Mouse (Mus musculus) hindbrain, embryonic 12.5 days (tissue): ENCODE results near the gene Dnajc6. TPM values are rescaled to one million over a fixed set of nuclear protein-coding genes. Genes with fewer than 3 reads are reported as not detected.

Experiments
- ATAC-seq: fragments of 200-750 bp; cut with Nextera tagmentation; 2 replicates; pipeline ENCODE4 v1.8.0; 2017; ENCODE audit warnings: moderate TSS enrichment; ENCODE audit not compliant: low FRiP score
- H3K27ac ChIP-seq: fragments of 300-500 bp; sonication (generic); 2 replicates; pipeline ENCODE4 v1.5.1; 2016; ENCODE audit warnings: mild to moderate bottlenecking
- H3K27me3 ChIP-seq: fragments of 300-500 bp; sonication (generic); 2 replicates; pipeline ENCODE4 v1.6.1; 2016; ENCODE audit warnings: mild to moderate bottlenecking
- H3K36me3 ChIP-seq: fragments of 300-500 bp; sonication (generic); 2 replicates; pipeline ENCODE4 v1.6.1; 2016; ENCODE audit warnings: mild to moderate bottlenecking
- H3K4me1 ChIP-seq: fragments of 300-500 bp; sonication (generic); 2 replicates; pipeline ENCODE4 v1.6.1; 2016
- H3K4me2 ChIP-seq: fragments of 300-500 bp; sonication (generic); replicated peaks from 2 replicates; pipeline ENCODE4 v1.6.1; 2016; ENCODE audit warnings: mild to moderate bottlenecking
- H3K4me3 ChIP-seq: fragments of 300-500 bp; sonication (generic); 2 replicates; pipeline ENCODE4 v1.5.1; 2016; ENCODE audit warnings: mild to moderate bottlenecking
- H3K9ac ChIP-seq: fragments of 300-500 bp; sonication (generic); 2 replicates; pipeline ENCODE4 v1.6.1; 2016; ENCODE audit warnings: mild to moderate bottlenecking, moderate library complexity
- H3K9me3 ChIP-seq: fragments of 300-500 bp; sonication (generic); replicated peaks from 2 replicates; pipeline ENCODE4 v1.6.1; 2016; ENCODE audit warnings: mild to moderate bottlenecking
- WGBS: fragments of 180-500 bp; shearing (Covaris S2); methylation state at CpG from one replicate; pipeline ENCODE4 v1.1.7; 2016; 5-methylcytosine and 5-hydroxymethylcytosine counted together
- polyA plus RNA-seq: library from polyadenylated mRNA; unstranded; fragments of >200 nt; fragmentation: Nextera tagmentation; extraction: Ambion mirVana; gene quantifications from 2 replicates; pipeline ENCODE4 v1.2.1, GENCODE M21; 2016

The Dnajc6 gene
- polyA plus RNA-seq, 1 experiment from 2014 or later, result 15.3 TPM

GRCm38 (mm10) chr4:101470543-101470942, 25.9 kb upstream of the Dnajc6 start:
- no peak overlapping the region for H3K27ac ChIP-seq
- WGBS, result 67% methylated on average over 5 of the region's 5 CpGs
- no peak overlapping the region for H3K9ac ChIP-seq
- no peaks in the 10 kb centered on the region for H3K9me3 ChIP-seq
- ATAC-seq, result no peak
- no peaks in the 10 kb centered on the region for H3K36me3 ChIP-seq
- no peak overlapping the region for H3K4me2 ChIP-seq
- H3K4me1 ChIP-seq, result no peaks in the 10 kb centered on the region
- H3K4me3 ChIP-seq, result no peak overlapping the region
- no peaks in the 10 kb centered on the region for H3K27me3 ChIP-seq

- H3K4me3 ChIP-seq, result no peak overlapping the region
- H3K27ac ChIP-seq, result no peak overlapping the region
- no peak for ATAC-seq
- no peaks in the 10 kb centered on the region for H3K27me3 ChIP-seq
- 89% methylated on average over 3 of the region's 3 CpGs for WGBS
- H3K9me3 ChIP-seq, result no peaks in the 10 kb centered on the region
- no peak overlapping the region for H3K9ac ChIP-seq
- no peak overlapping the region for H3K4me2 ChIP-seq
- H3K4me1 ChIP-seq, result no peaks in the 10 kb centered on the region
- no peaks in the 10 kb centered on the region for H3K36me3 ChIP-seq
Observed at GRCm38 (mm10) chr4:101472767-101473166, 23.7 kb upstream of the Dnajc6 start.

GRCm38 (mm10) chr4:101490320-101490917, 6.0 kb upstream of the Dnajc6 start:
- no peaks in the 10 kb centered on the region for H3K9me3 ChIP-seq
- H3K9ac ChIP-seq, result no peak overlapping the region
- no peaks in the 10 kb centered on the region for H3K36me3 ChIP-seq
- no peak for ATAC-seq
- 94% methylated on average over 8 of the region's 8 CpGs for WGBS
- no peak overlapping the region for H3K4me2 ChIP-seq
- no peak overlapping the region for H3K27ac ChIP-seq
- H3K4me1 ChIP-seq, result no peaks in the 10 kb centered on the region
- no peak overlapping the region for H3K4me3 ChIP-seq
- H3K27me3 ChIP-seq, result peaks cover 3% of the 10 kb centered on the region; the same call in 1 of the 2 replicates

GRCm38 (mm10) chr4:101491704-101492103, 4.7 kb upstream of the Dnajc6 start:
- H3K4me2 ChIP-seq, result no peak overlapping the region
- H3K36me3 ChIP-seq, result no peaks in the 10 kb centered on the region
- no peak overlapping the region for H3K9ac ChIP-seq
- no peaks in the 10 kb centered on the region for H3K9me3 ChIP-seq
- peaks cover 15% of the 10 kb centered on the region for H3K27me3 ChIP-seq
- H3K4me3 ChIP-seq, result no peak overlapping the region
- H3K27ac ChIP-seq, result no peak overlapping the region
- ATAC-seq, result no peak
- WGBS, result 87% methylated on average over 6 of the region's 6 CpGs
- peaks cover 7% of the 10 kb centered on the region for H3K4me1 ChIP-seq

DNA sequence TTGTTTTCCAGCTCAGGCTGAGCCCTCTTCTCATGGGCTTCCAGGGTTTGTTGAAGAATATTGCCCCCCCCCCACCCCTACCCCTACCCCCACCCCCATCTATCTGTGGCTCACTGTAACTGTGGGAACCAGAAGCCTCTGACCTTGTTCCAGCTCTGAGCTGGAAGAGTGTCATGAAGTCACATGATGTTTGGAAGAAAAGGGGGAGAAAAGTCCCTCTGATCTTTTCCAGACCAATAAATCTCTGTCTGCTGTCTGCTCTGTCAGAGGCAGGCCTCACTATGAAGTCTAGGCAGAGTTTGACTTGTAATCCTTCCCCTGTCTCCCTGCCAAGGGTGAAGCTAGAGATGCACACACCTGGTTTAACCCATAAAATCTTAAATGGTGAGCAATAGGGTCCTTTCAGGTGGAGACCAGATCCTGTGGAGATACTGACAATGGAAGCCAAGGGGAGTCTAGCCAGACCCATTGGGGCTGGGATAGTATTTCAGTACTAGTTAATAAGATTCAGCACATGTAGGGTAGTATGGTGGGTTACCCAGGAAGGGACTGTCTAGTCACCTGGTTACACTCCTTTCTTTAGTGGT, 2.7 kb upstream of the Dnajc6 start:
- Histone ChIP-seq H3K9ac (no peak overlapping the region), H3K27me3 (peaks cover 32% of the 10 kb centered on the region), H3K4me2 (no peak overlapping the region), H3K36me3 (no peaks in the 10 kb centered on the region), H3K4me3 (no peak overlapping the region), H3K27ac (no peak overlapping the region), H3K4me1 (peaks cover 15% of the 10 kb centered on the region), H3K9me3 (no peaks in the 10 kb centered on the region)
- ATAC-seq, result no peak

GRCm38 (mm10) chr4:101496188-101496533, 287 bp upstream of the Dnajc6 start:
- 1% methylated on average over 28 of the region's 28 CpGs for WGBS
- Histone ChIP-seq H3K27me3 (peaks cover 38% of the 10 kb centered on the region), H3K9me3 (no peaks in the 10 kb centered on the region), H3K4me2 (peak overlapping the region; percentile 99), H3K4me3 (peak overlapping the region; percentile 67), H3K27ac (no peak overlapping the region), H3K36me3 (no peaks in the 10 kb centered on the region), H3K4me1 (peaks cover 15% of the 10 kb centered on the region), H3K9ac (peak overlapping the region; percentile 67)
- ATAC-seq, result peak; percentile 68

DNA sequence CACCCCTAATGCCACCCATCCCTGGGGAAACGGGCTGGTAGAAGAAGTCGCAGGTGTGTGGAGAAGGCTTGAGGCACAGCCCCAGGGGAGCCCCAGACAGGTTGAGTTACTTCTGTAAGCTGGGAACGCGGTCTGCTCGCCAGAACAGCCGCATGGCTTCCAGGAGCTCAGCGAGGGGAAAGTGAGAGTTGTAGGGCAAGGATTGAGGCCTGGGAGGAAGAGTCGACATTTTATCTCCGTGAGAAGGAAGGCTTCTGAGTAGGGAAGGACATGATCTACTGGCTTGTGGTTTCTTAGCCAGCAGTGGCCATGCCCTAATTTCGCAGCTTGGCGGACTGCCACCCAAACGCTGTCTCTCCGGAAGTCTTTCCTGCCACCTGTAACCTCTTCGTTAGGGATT, 888 bp downstream of the Dnajc6 start:
- no peaks in the 10 kb centered on the region for H3K36me3 ChIP-seq
- H3K9me3 ChIP-seq, result no peaks in the 10 kb centered on the region
- no peak for ATAC-seq
- 9% methylated on average over 14 of the region's 14 CpGs for WGBS
- peak overlapping the region; percentile 67; the same call in 1 of the 2 replicates for H3K4me3 ChIP-seq
- H3K27me3 ChIP-seq, result peaks cover 38% of the 10 kb centered on the region
- peaks cover 15% of the 10 kb centered on the region for H3K4me1 ChIP-seq
- peak overlapping the region; percentile 99 for H3K4me2 ChIP-seq
- no peak overlapping the region for H3K9ac ChIP-seq
- no peak overlapping the region for H3K27ac ChIP-seq

DNA sequence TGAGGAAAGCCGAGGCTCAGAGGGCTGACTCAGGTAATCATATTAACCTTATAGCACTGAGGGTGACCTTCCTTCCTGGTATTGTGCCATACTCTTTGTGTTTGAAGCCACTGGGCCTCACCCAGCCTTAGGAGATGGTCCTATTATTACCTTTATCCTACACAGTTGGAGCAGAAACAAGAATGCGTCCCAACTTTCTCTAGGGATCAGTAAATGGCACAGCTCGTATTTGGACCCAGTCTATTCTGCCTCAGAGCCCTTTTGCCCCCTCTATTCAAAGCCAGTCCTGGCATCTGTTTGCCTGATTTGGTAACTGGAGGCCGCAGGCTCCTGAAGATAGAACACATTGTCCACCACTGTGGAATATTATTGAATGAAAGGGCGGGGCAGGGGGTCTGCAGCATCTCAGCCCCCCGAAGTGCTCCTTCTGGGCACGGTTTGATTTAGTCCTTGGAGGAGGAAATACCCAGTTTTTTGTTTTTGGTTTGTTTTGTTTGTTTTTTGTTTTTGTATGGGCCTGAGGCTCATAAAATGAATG, 8.1 kb downstream of the Dnajc6 start:
- H3K36me3 ChIP-seq, result no peaks in the 10 kb centered on the region
- peaks cover 9% of the 10 kb centered on the region for H3K4me1 ChIP-seq
- no peak overlapping the region for H3K4me2 ChIP-seq
- H3K9ac ChIP-seq, result no peak overlapping the region
- H3K9me3 ChIP-seq, result no peaks in the 10 kb centered on the region
- ATAC-seq, result no peak
- no peaks in the 10 kb centered on the region for H3K27me3 ChIP-seq
- H3K4me3 ChIP-seq, result no peak overlapping the region
- no peak overlapping the region for H3K27ac ChIP-seq
- 55% methylated on average over 7 of the region's 7 CpGs for WGBS

DNA sequence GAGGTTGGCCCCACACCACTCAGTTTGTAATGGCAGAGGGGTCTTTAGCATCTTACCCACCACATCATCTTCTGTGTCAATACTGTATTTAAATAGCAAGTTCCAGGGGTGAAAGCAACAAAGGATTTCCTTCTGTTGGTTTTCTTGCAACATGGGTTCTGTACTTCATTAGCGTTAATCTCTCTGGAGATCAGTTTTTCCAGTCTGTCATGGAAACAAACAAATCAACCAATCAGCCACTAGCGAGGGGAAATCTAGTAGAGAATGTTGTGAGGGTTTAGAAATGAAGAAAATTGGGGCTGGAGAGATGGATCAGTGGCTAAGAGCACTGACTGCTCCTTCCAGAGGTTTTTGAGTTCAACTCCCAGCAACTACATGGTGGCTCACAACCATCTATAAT, 9.5 kb downstream of the Dnajc6 start:
- H3K4me1 ChIP-seq, result peaks cover 12% of the 10 kb centered on the region
- no peak overlapping the region for H3K9ac ChIP-seq
- no peak overlapping the region for H3K4me3 ChIP-seq
- H3K27ac ChIP-seq, result no peak overlapping the region
- no peak for ATAC-seq
- no peaks in the 10 kb centered on the region for H3K9me3 ChIP-seq
- no peaks in the 10 kb centered on the region for H3K27me3 ChIP-seq
- H3K4me2 ChIP-seq, result no peak overlapping the region
- 74% methylated on average over 2 of the region's 2 CpGs for WGBS
- H3K36me3 ChIP-seq, result no peaks in the 10 kb centered on the region

- no peaks in the 10 kb centered on the region for H3K36me3 ChIP-seq
- H3K4me2 ChIP-seq, result no peak overlapping the region
- H3K27me3 ChIP-seq, result no peaks in the 10 kb centered on the region
- H3K9ac ChIP-seq, result no peak overlapping the region
- no peak overlapping the region for H3K27ac ChIP-seq
- H3K4me1 ChIP-seq, result peaks cover 12% of the 10 kb centered on the region
- no peak overlapping the region for H3K4me3 ChIP-seq
- no peak for ATAC-seq
- H3K9me3 ChIP-seq, result no peaks in the 10 kb centered on the region
Observed at GRCm38 (mm10) chr4:101506372-101506771, 9.9 kb downstream of the Dnajc6 start.

- Histone ChIP-seq H3K27ac (peak overlapping the region; percentile 18; the same call in 1 of the 2 replicates), H3K9me3 (no peaks in the 10 kb centered on the region), H3K4me3 (peak overlapping the region; percentile 44), H3K27me3 (no peaks in the 10 kb centered on the region), H3K4me2 (peak overlapping the region; percentile 91), H3K9ac (peak overlapping the region; percentile 53), H3K36me3 (no peaks in the 10 kb centered on the region), H3K4me1 (peaks cover 12% of the 10 kb centered on the region)
- WGBS, result 9% methylated on average over 24 of the region's 24 CpGs
- peak; percentile 61 for ATAC-seq
Observed at GRCm38 (mm10) chr4:101507571-101508422, 11.3 kb downstream of the Dnajc6 start.

DNA sequence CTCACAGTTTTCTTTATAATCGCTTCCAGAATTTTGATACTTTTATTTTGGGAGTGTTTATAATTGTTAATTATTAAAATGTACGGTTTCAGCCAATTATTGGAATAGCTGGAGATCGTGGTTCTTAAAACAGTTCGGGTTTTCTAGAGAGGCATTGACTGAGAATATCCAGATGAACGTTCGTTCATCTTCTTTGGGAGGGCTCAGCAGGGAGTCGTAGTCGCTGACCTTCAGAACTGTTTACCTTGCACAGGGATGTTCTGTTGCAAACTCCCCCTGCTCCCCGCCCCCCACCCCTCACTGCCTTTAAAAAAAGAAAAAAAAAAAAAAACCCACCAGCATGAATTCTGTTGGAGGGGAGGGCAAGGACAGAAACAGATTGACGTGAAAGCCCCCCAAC, 12.0 kb downstream of the Dnajc6 start:
- WGBS, result 3% methylated on average over 10 of the region's 10 CpGs
- H3K27ac ChIP-seq, result no peak overlapping the region
- no peak for ATAC-seq
- no peaks in the 10 kb centered on the region for H3K36me3 ChIP-seq
- peaks cover 12% of the 10 kb centered on the region for H3K4me1 ChIP-seq
- H3K9me3 ChIP-seq, result no peaks in the 10 kb centered on the region
- H3K4me3 ChIP-seq, result peak overlapping the region; percentile 44
- H3K9ac ChIP-seq, result peak overlapping the region; percentile 62
- peak overlapping the region; percentile 91 for H3K4me2 ChIP-seq
- H3K27me3 ChIP-seq, result no peaks in the 10 kb centered on the region
